Mouse (Mus musculus) embryonic fibroblast, embryonic 13.5 days (primary cell): ENCODE data around the gene Chit1.

Experiments used
- CTCF ChIP-seq: IDR thresholded peaks from 2 replicates; pipeline ENCODE4 v1.5.1; 2011; ENCODE audit warnings: mild to moderate bottlenecking, control low read depth, low read length, moderate library complexity, borderline replicate concordance; ENCODE audit not compliant: insufficient read depth
- POLR2A ChIP-seq: IDR thresholded peaks from 2 replicates; pipeline ENCODE4 v1.6.1; 2011; ENCODE audit warnings: low read depth, mild to moderate bottlenecking, control low read depth, low read length, moderate library complexity

- TF ChIP-seq POLR2A, result no peak
- TF ChIP-seq CTCF, result no peak
Observed at GRCm38 (mm10) chr1:134083676-134084075, 27.4 kb upstream of the Chit1 start.
